Mouse (Mus musculus): ENCODE results near the gene Etv6. TPM values are rescaled to one million over a fixed set of nuclear protein-coding genes. Genes with fewer than 3 reads are reported as not detected.
"Not testable (repeated sequence)": the region's sequence is repeated elsewhere in the genome, so short reads cannot be mapped to it uniquely, and the experiment has no call there.

Etv6 gene
- total RNA-seq (2021), result 10 to 100 TPM; 16.9 to 18.5 TPM
- long read RNA-seq, experiment 1, full-length matches to known transcripts, result 9 of 17 reads
- long read RNA-seq, experiment 1, partial matches to known transcripts, result 1 of 17 reads
- long read RNA-seq, experiment 1, other reads (novel, unspliced or antisense), result 7 of 17 reads
- long read RNA-seq, experiment 2, partial matches to known transcripts, result 0 of 3 reads
- long read RNA-seq, experiment 2, other reads (novel, unspliced or antisense), result 3 of 3 reads

- peak; percentile 78 to 82 for DNase-seq (ENCODE audit: low spot score in 2 of 2)
- intact Hi-C loops (cut with DNase I), result loop anchor here (2.0 to 5.0 kb wide), 3 partner anchors 73 to 353 kb away; no protein-coding TSS in a partner anchor
These were observed at the start of gene Etv6 for GRCm38 (mm10) chr6:134035490-134036405. Etv6 (plus strand) TSS chr6:134035700.

DNA sequence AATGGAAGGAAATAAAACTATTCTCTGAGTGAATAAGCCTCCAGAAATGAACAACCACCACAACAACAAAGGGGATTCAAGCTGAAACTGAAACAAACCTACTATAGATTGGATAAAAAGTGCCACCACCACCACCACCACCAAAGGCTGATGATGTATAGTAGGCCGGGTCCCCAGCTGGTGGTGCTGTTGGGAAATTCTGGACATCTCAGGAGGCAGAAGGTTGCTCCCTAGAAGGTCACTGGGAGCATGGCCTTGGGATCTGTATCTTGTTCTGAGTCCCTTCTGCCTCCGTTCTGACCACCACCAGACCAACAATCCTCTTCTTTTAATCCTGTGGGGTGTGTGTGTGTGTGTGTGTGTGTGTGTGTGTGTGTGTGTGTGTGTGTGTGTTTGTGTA, 49.3 kb upstream of the Etv6 start:
- DNase-seq (ENCODE audit: low spot score in 2 of 2), result no peak
- intact Hi-C loops (cut with DNase I), result no loop called here

- intact Hi-C loops (cut with DNase I), result no loop called here
- DNase-seq (ENCODE audit: low spot score in 2 of 2), result no peak
These were observed 48.4 kb upstream of the Etv6 start for GRCm38 (mm10) chr6:133987068-133987591.

- DNase-seq (ENCODE audit: low spot score in 2 of 2), result no peak
- intact Hi-C loops (cut with DNase I), result no loop called here
These were observed 47.5 kb upstream of the Etv6 start for GRCm38 (mm10) chr6:133988011-133988410.

DNA sequence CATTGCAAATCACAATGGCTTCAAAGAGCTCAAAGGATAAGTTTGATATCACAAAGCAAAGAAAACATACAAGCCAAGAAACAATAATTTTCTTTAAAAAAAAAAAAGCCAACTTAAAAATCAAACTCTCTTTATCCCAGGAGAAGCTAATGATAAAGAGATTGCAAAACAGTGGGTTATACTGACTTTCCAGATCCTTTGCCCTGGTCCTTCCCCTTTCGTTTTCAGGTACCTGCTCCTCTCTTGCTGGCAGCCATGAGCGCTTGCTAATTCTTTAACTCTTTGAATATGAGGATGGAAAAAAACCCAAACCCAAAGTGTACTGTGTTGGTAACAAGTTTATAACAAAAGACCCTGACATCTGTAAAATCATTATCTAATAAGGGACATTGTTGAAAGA, 38.0 kb upstream of the Etv6 start:
- no peak for DNase-seq (ENCODE audit: low spot score in 2 of 2)
- intact Hi-C loops (cut with DNase I), result no loop called here

GRCm38 (mm10) chr6:133997935-133998334, 37.6 kb upstream of the Etv6 start:
- intact Hi-C loops (cut with DNase I), result no loop called here
- DNase-seq (ENCODE audit: low spot score in 2 of 2), result no peak

- DNase-seq (ENCODE audit: low spot score in 2 of 2); intact Hi-C loops (cut with DNase I): not testable (repeated sequence)
These were observed 20.9 kb upstream of the Etv6 start for GRCm38 (mm10) chr6:134014488-134015110.

GRCm38 (mm10) chr6:134018807-134019206, 16.7 kb upstream of the Etv6 start:
- no peak for DNase-seq (ENCODE audit: low spot score in 2 of 2)
- intact Hi-C loops (cut with DNase I), result no loop called here

GRCm38 (mm10) chr6:134020821-134021220, 14.7 kb upstream of the Etv6 start:
- intact Hi-C loops (cut with DNase I), result no loop called here
- DNase-seq (ENCODE audit: low spot score in 2 of 2), result no peak

DNA sequence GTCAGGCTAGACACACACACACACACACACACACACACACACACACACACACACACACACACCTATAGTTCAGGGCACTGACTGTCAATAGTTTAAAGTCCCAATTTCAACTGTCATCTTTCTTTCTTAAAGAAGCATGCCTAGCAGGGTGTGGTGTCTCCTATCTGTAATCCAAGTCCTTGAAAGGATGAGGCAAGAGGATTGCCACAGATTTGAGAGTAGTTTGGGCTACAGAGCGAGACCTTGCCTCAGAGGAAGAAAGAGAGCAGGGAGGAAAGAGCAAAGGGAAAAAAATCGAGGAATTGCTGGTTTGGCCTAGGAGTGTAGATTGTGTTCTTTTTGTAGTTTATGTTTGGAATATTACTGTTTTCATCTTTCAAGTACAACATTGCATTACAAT, 9.2 kb upstream of the Etv6 start:
- intact Hi-C loops (cut with DNase I), result no loop called here

DNA sequence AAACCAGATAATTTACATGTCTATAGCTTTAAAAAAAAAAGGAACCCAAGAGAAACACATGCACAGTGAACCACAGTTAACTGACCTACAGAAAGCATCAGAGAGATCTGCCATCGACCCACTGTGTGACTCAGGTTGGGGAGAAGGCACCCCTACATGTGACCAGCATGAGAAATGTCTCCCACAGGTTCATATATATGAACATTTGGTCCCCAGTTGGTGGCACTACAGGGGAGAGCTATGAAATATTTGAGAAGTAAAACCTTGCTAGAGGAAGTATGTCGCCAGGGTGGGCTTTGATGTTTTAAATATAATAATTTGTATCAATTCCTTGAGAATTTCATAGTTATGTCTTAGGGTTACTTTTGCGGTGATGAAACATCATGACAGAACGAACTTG, 8.5 kb upstream of the Etv6 start:
- DNase-seq (ENCODE audit: low spot score in 2 of 2), result no peak

More for the DNA sequence above, 9.2 kb upstream of the Etv6 start:
- DNase-seq (ENCODE audit: low spot score in 2 of 2), result no peak

DNA sequence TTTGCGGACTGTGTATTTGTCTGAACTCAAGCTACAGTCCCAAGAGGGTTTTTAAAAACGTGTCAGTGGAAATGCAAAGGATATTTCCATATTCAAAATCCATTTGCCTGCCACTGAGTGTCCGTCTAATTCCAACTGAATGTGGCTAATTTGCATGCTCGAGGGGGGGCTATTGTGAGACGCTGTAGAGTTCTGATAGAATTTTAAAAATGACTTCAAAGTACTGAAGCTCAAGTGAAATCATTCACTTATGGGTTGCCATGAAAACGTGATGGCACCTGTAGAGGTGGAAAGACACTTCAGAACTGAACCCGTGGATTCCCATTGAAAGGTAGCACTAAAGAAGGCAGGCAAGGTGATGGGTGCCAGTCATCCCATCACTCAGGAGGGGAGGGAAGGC, 3.0 kb upstream of the Etv6 start:
- intact Hi-C loops (cut with DNase I), result no loop called here
- DNase-seq (ENCODE audit: low spot score in 2 of 2), result no peak

More for the DNA sequence above, 8.5 kb upstream of the Etv6 start:
- intact Hi-C loops (cut with DNase I), result no loop called here

GRCm38 (mm10) chr6:134034436-134034835, 1.1 kb upstream of the Etv6 start:
- no peak for DNase-seq (ENCODE audit: low spot score in 2 of 2)
- intact Hi-C loops (cut with DNase I), result loop anchor here (2.0 kb wide), 1 partner anchor 354 kb away; no protein-coding TSS in a partner anchor

- intact Hi-C loops (cut with DNase I), result loop anchor here (2.0 to 5.0 kb wide), 3 partner anchors 73 to 354 kb away; no protein-coding TSS in a partner anchor
- DNase-seq (ENCODE audit: low spot score in 2 of 2), result peak; percentile 80 to 87
These were observed 503 bp upstream of the Etv6 start for GRCm38 (mm10) chr6:134034904-134035489.

DNA sequence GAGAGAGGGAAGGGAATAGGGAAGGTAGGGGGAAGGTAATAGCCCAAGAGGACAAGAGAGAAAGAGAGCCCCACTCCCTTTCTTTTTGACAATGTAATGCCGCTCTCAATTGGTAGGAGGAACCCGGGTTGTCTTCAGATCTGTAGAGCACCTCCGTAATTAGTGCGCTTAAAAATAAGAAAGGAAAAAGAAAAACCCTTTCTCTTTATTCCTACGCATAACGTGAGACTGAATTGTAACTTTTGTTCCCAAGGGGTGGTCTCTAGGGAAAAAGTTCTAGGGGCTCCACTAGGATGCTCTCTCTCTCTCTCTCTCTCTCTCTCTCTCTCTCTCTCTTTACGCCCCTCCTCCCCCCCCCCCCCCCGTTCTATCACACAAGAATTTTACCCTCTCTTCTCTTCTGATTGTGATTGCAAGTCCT, 1.0 kb downstream of the Etv6 start:
- no peak for DNase-seq (ENCODE audit: low spot score in 2 of 2)
- intact Hi-C loops (cut with DNase I), result loop anchor here (5.0 kb wide), 2 partner anchors 74 to 116 kb away; no protein-coding TSS in a partner anchor

GRCm38 (mm10) chr6:134036951-134037431, 1.5 kb downstream of the Etv6 start:
- no peak for DNase-seq (ENCODE audit: low spot score in 2 of 2)
- intact Hi-C loops (cut with DNase I), result loop anchor here (5.0 kb wide), 2 partner anchors 75 to 115 kb away; no protein-coding TSS in a partner anchor

DNA sequence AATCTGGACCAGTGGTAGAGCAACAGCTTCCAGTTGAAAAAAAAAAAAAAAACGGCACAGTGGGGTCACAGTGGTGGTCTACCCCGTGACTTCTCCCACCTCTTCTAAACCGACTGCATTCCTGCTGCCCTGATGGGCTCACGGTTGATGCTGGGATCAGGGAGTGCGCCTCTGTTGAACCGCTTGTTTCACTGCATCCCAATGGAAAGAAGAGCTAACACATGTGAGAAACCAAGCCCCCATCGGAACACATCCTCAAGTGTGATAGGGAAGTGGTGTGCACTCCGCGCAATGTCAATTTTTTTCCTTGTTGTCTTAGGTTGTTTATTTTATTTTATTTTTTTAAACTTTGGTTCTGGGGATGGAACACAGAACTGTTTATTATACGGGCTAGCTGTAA, 2.5 kb downstream of the Etv6 start:
- DNase-seq (ENCODE audit: low spot score in 2 of 2), result no peak
- intact Hi-C loops (cut with DNase I), result loop anchor here (5.0 kb wide), 2 partner anchors 76 to 114 kb away; no protein-coding TSS in a partner anchor

- DNase-seq (ENCODE audit: low spot score in 2 of 2), result no peak
These were observed 3.4 kb downstream of the Etv6 start for GRCm38 (mm10) chr6:134038881-134039280.

GRCm38 (mm10) chr6:134039351-134039750, 3.9 kb downstream of the Etv6 start:
- intact Hi-C loops (cut with DNase I), result loop anchor here (5.0 kb wide), 2 partner anchors 77 to 113 kb away; no protein-coding TSS in a partner anchor
- DNase-seq (ENCODE audit: low spot score in 2 of 2), result no peak

More at GRCm38 (mm10) chr6:134038881-134039280, 3.4 kb downstream of the Etv6 start:
- intact Hi-C loops (cut with DNase I), result loop anchor here (5.0 kb wide), 2 partner anchors 77 to 113 kb away; no protein-coding TSS in a partner anchor
